Mouse (Mus musculus): ENCODE results near the gene Map3k1. TPM values are rescaled to one million over a fixed set of nuclear protein-coding genes. Genes with fewer than 3 reads are reported as not detected.
A peak's percentile ranks its signal among the peaks of the same experiment; 100 is the strongest.

Gene Map3k1
- polyA plus RNA-seq, 1 experiment from 2014 or later = 13.5 TPM

DNA sequence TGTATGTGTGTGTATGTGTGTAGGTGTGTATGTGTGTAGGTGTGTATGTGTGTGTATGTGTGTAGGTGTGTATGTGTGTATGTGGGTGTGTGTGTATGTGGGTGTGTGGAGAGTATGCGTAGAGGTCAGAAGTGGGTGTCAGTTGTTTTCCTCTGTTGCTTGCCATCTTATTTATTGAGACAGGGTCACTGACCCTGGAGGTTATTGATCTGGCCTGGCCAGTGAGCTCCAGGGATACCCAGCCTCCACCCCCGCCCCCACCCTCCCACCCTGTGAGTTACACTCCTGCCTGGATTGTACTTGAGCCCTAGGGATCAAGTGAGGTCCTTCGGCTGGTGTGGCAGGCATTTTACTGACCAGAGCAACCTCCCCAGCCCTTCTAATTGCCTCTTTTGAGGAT, 7.6 kb upstream of the Map3k1 start:
- Histone ChIP-seq H3K4me3 (ENCODE audit: low read length) (no peak overlapping the region), H3K9me3 (ENCODE audit: control insufficient read depth, low read length) (no peaks in the 10 kb centered on the region), H3K27me3 (replicated peaks; ENCODE audit: control insufficient read depth, insufficient read depth, low read length) (no peaks in the 10 kb centered on the region), H3K9ac (ENCODE audit: low read depth, low read length) (no peak overlapping the region), H3K4me1 (ENCODE audit: control insufficient read depth, insufficient read depth, low read depth, low read length) (no peaks in the 10 kb centered on the region), H3K27ac (ENCODE audit: low read depth, low read length) (no peak overlapping the region), H3K4me2 (ENCODE audit: low read length) (no peak overlapping the region), H3K36me3 (ENCODE audit: control insufficient read depth, insufficient read depth, low read length) (no peaks in the 10 kb centered on the region)
- ATAC-seq = no peak
- WGBS = 76% methylated on average over 3 of the region's 3 CpGs

DNA sequence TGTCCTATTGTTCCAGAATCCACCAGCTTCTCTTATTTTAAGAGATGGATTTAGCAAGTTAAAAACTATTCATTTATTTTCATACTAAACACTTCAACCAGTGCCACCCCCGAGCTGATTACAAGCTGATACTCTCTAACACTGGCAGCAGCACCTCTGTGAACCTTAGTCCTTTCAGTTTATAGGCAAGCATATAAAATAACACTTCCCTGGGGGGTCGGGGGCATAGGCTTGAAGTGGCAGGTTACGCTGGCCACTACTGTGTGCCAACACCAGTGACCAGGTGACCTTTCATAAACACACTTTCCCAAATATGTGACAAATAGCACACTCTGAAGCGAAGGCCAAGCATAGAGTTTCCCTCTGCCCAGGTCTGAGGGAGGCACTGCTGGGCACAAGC, 6.7 kb upstream of the Map3k1 start:
- WGBS = 91% methylated on average over 4 of the region's 4 CpGs
- Histone ChIP-seq H3K36me3 (ENCODE audit: control insufficient read depth, insufficient read depth, low read length) (no peaks in the 10 kb centered on the region), H3K4me1 (ENCODE audit: control insufficient read depth, insufficient read depth, low read depth, low read length) (no peaks in the 10 kb centered on the region), H3K9me3 (ENCODE audit: control insufficient read depth, low read length) (no peaks in the 10 kb centered on the region), H3K27me3 (replicated peaks; ENCODE audit: control insufficient read depth, insufficient read depth, low read length) (no peaks in the 10 kb centered on the region), H3K4me2 (ENCODE audit: low read length) (no peak overlapping the region), H3K4me3 (ENCODE audit: low read length) (no peak overlapping the region), H3K27ac (ENCODE audit: low read depth, low read length) (no peak overlapping the region), H3K9ac (ENCODE audit: low read depth, low read length) (no peak overlapping the region)
- ATAC-seq = no peak

DNA sequence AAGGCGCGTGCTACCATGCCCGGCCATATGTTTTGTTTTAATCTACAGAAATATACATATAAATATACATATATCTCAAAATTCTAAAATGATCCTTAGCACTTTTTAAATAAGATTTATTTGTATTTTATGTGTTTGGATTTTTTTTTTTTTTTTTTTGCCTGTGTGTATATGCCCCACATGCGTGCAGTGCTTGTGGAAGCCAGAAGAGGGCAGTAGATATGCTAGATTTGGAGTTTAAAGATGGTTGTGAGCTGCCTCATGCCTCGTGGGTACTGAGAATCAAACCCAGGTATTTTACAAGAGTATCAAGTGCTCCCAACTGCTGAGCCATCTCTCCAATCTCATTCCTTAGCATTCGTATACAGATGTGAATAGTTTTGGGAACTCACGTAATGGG, 6.2 kb upstream of the Map3k1 start:
- no peak overlapping the region for H3K4me3 ChIP-seq (ENCODE audit: low read length)
- no peak for ATAC-seq
- H3K4me1 ChIP-seq (ENCODE audit: control insufficient read depth, insufficient read depth, low read depth, low read length) = peaks cover 2% of the 10 kb centered on the region
- no peak overlapping the region for H3K4me2 ChIP-seq (ENCODE audit: low read length)
- 99% methylated on average over 7 of the region's 7 CpGs for WGBS
- H3K27ac ChIP-seq (ENCODE audit: low read depth, low read length) = no peak overlapping the region
- no peak overlapping the region for H3K9ac ChIP-seq (ENCODE audit: low read depth, low read length)
- no peaks in the 10 kb centered on the region for H3K36me3 ChIP-seq (ENCODE audit: control insufficient read depth, insufficient read depth, low read length)
- no peaks in the 10 kb centered on the region for H3K9me3 ChIP-seq (ENCODE audit: control insufficient read depth, low read length)
- H3K27me3 ChIP-seq (replicated peaks; ENCODE audit: control insufficient read depth, insufficient read depth, low read length) = no peaks in the 10 kb centered on the region

DNA sequence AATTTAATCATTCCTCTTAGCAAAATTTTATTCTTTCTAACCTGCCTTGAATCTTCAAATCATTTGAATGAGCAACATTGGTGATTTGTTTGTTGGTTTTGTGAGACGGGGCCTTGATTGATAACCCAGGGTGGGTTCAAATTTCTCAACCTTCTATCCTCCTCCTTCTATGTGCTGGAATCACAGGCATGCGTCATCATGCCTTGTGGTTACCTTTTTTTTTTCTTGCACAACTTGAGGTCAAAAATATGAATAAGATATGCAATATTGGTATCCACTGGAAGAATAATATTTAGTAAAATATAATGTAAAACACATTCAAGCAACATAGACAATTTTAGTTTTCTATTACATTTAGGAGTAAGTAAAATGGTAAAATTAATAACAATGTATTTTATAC, 3.9 kb upstream of the Map3k1 start:
- H3K27me3 ChIP-seq (replicated peaks; ENCODE audit: control insufficient read depth, insufficient read depth, low read length) = no peaks in the 10 kb centered on the region
- H3K9me3 ChIP-seq (ENCODE audit: control insufficient read depth, low read length) = no peaks in the 10 kb centered on the region
- no peak overlapping the region for H3K4me2 ChIP-seq (ENCODE audit: low read length)
- 95% methylated on average over 2 of the region's 2 CpGs for WGBS
- no peak for ATAC-seq
- H3K4me3 ChIP-seq (ENCODE audit: low read length) = no peak overlapping the region
- H3K4me1 ChIP-seq (ENCODE audit: control insufficient read depth, insufficient read depth, low read depth, low read length) = peaks cover 2% of the 10 kb centered on the region
- H3K36me3 ChIP-seq (ENCODE audit: control insufficient read depth, insufficient read depth, low read length) = no peaks in the 10 kb centered on the region
- no peak overlapping the region for H3K27ac ChIP-seq (ENCODE audit: low read depth, low read length)
- no peak overlapping the region for H3K9ac ChIP-seq (ENCODE audit: low read depth, low read length)

DNA sequence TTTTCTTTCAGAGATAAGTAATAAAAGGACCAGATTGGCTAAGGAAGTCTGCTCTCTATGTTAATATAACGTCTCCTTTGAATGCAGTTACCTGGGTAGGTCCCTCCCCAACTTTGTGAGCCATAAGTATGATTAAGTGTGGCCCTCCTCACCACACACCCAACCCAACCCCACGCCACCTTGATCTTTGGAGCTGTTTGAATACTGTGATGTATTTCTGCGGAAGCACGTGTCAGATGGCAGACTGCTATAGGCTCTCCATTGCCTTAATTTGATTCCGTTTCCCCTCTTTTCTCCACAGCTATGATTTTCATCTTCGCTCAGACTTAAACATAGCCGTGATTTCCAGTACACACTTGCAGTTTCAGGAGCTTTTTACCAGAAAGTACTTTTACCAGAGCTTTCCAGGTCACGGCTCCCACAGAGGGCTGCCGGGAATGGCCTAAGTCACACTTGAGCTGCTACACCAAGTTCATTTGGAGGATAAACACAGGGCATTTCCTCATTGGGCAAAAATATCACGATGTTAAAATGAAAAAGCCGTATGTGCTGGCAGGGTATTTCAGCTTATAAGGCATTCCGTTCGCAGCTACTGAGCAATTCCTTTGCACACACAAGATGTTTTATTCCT, 2.3 kb upstream of the Map3k1 start:
- 83% methylated on average over 13 of the region's 13 CpGs for WGBS
- H3K27me3 ChIP-seq (replicated peaks; ENCODE audit: control insufficient read depth, insufficient read depth, low read length) = no peaks in the 10 kb centered on the region
- no peak overlapping the region for H3K27ac ChIP-seq (ENCODE audit: low read depth, low read length)
- H3K4me2 ChIP-seq (ENCODE audit: low read length) = no peak overlapping the region
- H3K4me3 ChIP-seq (ENCODE audit: low read length) = no peak overlapping the region
- no peak overlapping the region for H3K9ac ChIP-seq (ENCODE audit: low read depth, low read length)
- peaks cover 7% of the 10 kb centered on the region for H3K4me1 ChIP-seq (ENCODE audit: control insufficient read depth, insufficient read depth, low read depth, low read length)
- H3K36me3 ChIP-seq (ENCODE audit: control insufficient read depth, insufficient read depth, low read length) = no peaks in the 10 kb centered on the region
- no peaks in the 10 kb centered on the region for H3K9me3 ChIP-seq (ENCODE audit: control insufficient read depth, low read length)
- ATAC-seq = no peak

DNA sequence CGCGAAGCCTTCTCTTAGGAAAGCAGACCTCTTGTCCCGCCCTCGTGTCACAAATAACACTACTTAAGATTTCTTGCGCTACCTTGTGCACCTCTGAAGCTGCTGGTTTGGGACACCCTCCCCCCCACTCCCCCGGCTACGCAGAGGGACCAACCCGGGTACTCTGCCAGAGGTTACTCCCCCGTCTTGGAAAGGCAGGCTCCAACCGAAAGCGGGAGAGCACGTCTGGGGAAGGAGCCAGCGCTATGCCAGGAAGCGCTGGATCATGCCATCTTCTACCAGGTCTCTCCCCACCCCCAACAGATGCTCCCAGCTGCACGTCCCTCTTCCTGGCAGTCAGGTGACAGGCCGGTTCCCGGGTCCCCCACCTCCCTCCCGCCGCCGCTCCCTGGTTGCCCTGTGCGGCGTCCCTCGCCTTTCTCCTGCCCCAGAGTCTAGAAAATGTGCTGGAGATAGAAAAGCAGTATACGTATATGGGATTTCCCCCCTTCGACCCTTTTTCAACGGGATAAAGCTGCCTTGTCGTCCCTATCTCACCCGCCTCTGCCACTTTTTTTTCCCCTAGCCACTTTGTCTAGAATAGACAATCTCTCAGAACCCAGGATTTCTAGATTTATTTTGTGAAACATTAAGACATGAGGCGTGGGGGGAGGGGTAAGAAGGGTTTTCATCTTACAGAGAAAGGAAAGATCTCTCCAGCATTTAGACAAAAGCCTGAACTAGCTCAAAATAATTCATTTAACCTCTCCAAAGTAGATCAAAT, 854 bp upstream of the Map3k1 start:
- Histone ChIP-seq H3K4me2 (ENCODE audit: low read length) (peak overlapping the region; percentile 89), H3K27ac (ENCODE audit: low read depth, low read length) (peak overlapping the region; percentile 98), H3K4me1 (ENCODE audit: control insufficient read depth, insufficient read depth, low read depth, low read length) (peaks cover 19% of the 10 kb centered on the region), H3K9me3 (ENCODE audit: control insufficient read depth, low read length) (no peaks in the 10 kb centered on the region), H3K4me3 (ENCODE audit: low read length) (peak overlapping the region; percentile 96), H3K9ac (ENCODE audit: low read depth, low read length) (peak overlapping the region; percentile 94), H3K27me3 (replicated peaks; ENCODE audit: control insufficient read depth, insufficient read depth, low read length) (no peaks in the 10 kb centered on the region), H3K36me3 (ENCODE audit: control insufficient read depth, insufficient read depth, low read length) (no peaks in the 10 kb centered on the region)
- WGBS = 1% methylated on average over 29 of the region's 29 CpGs
- peak; percentile 71 for ATAC-seq

DNA sequence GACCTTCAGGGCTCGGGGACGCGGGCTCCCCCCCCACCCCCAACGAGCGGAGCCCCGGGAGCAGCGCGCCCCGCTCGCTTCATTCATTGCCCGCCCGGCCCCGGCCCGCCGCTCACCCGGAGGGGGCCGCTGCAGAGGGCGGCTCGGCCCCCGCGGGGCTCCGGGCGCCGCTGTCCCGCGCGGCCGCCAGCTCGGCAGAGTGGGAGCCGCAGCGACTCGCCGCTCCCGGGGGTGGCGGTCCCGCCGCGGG, 481 bp downstream of the Map3k1 start:
- Histone ChIP-seq H3K4me1 (ENCODE audit: control insufficient read depth, insufficient read depth, low read depth, low read length) (peaks cover 26% of the 10 kb centered on the region), H3K27ac (ENCODE audit: low read depth, low read length) (peak overlapping the region; percentile 98), H3K36me3 (ENCODE audit: control insufficient read depth, insufficient read depth, low read length) (no peaks in the 10 kb centered on the region), H3K9ac (ENCODE audit: low read depth, low read length) (peak overlapping the region; percentile 94), H3K4me2 (ENCODE audit: low read length) (peak overlapping the region; percentile 67), H3K9me3 (ENCODE audit: control insufficient read depth, low read length) (no peaks in the 10 kb centered on the region), H3K4me3 (ENCODE audit: low read length) (peak overlapping the region; percentile 96), H3K27me3 (replicated peaks; ENCODE audit: control insufficient read depth, insufficient read depth, low read length) (no peaks in the 10 kb centered on the region)
- peak; percentile 63 for ATAC-seq
- WGBS = 0% methylated on average over 30 of the region's 38 CpGs

DNA sequence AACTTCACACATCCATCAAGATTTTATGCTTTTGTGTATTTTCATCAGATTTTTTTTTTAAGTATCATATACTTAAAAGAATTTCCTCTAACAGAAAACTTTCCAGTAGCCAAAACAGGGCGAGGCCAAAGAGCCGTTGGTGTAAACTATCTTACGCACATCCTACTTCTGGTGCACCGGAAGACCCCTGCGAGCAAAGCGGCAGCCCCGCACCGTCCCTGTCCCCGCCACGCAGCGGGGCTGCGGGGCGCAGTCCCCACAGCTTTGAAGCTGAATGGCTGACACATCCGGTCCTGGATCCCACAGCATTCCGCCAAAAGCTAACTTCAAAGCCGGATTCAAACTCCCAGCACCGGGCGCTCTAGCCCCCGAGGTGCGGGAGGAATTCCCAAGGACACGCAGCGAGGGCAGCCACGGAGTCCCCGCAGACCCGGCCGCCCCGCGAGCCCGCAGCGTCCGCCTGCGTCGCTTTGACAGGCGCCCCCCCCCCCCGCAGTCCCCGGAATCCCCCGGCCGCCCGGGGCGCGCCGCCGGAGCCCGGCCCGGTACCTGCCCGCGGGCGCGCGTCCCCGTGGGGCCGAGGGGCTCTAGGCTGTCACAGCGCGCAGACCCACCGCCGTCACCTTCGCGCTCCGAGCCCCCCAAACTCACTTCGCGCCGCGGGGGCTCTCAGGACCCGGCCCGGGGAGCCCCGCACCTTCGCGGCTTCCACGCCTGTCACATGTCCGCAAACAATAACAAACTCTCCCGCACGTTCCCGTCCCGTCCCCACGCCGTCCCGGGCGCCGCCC, 1.0 kb downstream of the Map3k1 start:
- Histone ChIP-seq H3K4me1 (ENCODE audit: control insufficient read depth, insufficient read depth, low read depth, low read length) (peaks cover 29% of the 10 kb centered on the region), H3K36me3 (ENCODE audit: control insufficient read depth, insufficient read depth, low read length) (no peaks in the 10 kb centered on the region), H3K4me2 (ENCODE audit: low read length) (peak overlapping the region; percentile 67), H3K27ac (ENCODE audit: low read depth, low read length) (peak overlapping the region; percentile 98), H3K27me3 (replicated peaks; ENCODE audit: control insufficient read depth, insufficient read depth, low read length) (no peaks in the 10 kb centered on the region), H3K9ac (ENCODE audit: low read depth, low read length) (peak overlapping the region; percentile 94), H3K9me3 (ENCODE audit: control insufficient read depth, low read length) (no peaks in the 10 kb centered on the region), H3K4me3 (ENCODE audit: low read length) (peak overlapping the region; percentile 96)
- WGBS = under 1% methylated on average over 49 of the region's 79 CpGs
- ATAC-seq = peak; percentile 18

DNA sequence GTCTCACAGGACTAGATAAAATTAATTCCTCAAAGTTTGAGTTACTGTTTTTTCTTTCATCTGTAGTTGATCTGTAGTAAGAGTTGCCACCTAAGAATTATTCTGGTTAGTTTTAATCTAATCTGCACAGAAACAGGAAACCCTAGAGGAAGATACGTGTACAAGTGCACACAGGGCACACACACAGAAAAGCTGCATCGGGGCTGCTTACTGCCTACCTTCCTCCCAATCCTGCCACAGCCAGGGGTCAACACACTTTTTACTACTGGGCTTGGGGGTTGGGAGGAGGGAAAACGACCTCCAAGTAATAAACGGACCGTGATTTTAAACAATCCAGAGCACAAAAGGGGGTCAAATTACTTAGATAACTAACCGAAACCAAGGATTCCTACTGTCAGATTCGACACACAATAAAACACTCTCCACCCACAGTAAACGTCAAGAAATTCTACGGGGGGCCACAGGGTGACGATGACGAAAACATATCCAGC, 1.6 kb downstream of the Map3k1 start:
- under 1% methylated on average over 11 of the region's 11 CpGs for WGBS
- Histone ChIP-seq H3K4me1 (ENCODE audit: control insufficient read depth, insufficient read depth, low read depth, low read length) (peaks cover 33% of the 10 kb centered on the region), H3K4me2 (ENCODE audit: low read length) (peak overlapping the region; percentile 67), H3K36me3 (ENCODE audit: control insufficient read depth, insufficient read depth, low read length) (no peaks in the 10 kb centered on the region), H3K9me3 (ENCODE audit: control insufficient read depth, low read length) (no peaks in the 10 kb centered on the region), H3K27ac (ENCODE audit: low read depth, low read length) (peak overlapping the region; percentile 98), H3K4me3 (ENCODE audit: low read length) (peak overlapping the region; percentile 96), H3K9ac (ENCODE audit: low read depth, low read length) (peak overlapping the region; percentile 52), H3K27me3 (replicated peaks; ENCODE audit: control insufficient read depth, insufficient read depth, low read length) (no peaks in the 10 kb centered on the region)
- ATAC-seq = no peak

All from hindbrain, embryonic 16.5 days (tissue).